Mouse (Mus musculus): Measurements from ENCODE around the gene Dhps.

DNA sequence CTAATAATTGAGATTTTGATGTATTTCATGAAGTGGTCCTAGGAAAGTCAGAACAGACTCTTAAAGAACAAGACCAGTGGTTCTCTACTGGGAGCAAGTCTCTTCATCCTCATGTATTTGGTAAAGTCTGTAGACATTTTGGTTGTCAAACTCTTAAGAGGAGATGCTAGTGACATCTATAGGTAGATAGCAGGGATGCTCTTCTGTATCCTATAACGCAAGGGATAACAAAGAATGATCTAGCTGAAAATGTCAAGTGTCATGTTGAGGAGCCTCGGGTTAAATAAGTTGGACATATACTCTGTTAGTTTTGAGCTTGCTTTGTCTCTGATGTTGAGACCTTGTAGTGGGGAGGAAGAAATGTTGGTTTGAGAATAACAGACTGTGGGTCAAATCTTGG lies 43.6 kb upstream of the Dhps start:
- TF ChIP-seq EP300 (IDR thresholded peaks at IDR 0.05; ENCODE audit: low read depth) (no peak), CTCF (IDR thresholded peaks at IDR 0.05; ENCODE audit: low read depth) (no peak)
